Mouse (Mus musculus) embryonic facial prominence, embryonic 15.5 days (tissue): ENCODE measurements around the gene Zfp536. TPM values are rescaled to one million over a fixed set of nuclear protein-coding genes. Genes with fewer than 3 reads are reported as not detected.

Source experiments
- ATAC-seq: fragments of 200-750 bp; cut with Nextera tagmentation; 2 replicates; pipeline ENCODE4 v1.8.0; 2017; ENCODE audit warnings: low read depth, moderate TSS enrichment; ENCODE audit not compliant: insufficient number of reproducible peaks, low FRiP score, low TSS enrichment
- H3K27ac ChIP-seq: fragments of 300-500 bp; sonication (generic); replicated peaks from 2 replicates; pipeline ENCODE4 v1.5.1; 2015; ENCODE audit warnings: mild to moderate bottlenecking, inconsistent platforms
- H3K27me3 ChIP-seq: fragments of 300-500 bp; sonication (generic); 2 replicates; pipeline ENCODE4 v1.6.1; 2015; ENCODE audit warnings: inconsistent platforms
- H3K36me3 ChIP-seq: fragments of 300-500 bp; sonication (generic); 2 replicates; pipeline ENCODE4 v1.6.1; 2015; ENCODE audit warnings: mild to moderate bottlenecking, inconsistent platforms
- H3K4me1 ChIP-seq: fragments of 300-500 bp; sonication (generic); 2 replicates; pipeline ENCODE4 v1.6.1; 2015; ENCODE audit warnings: inconsistent platforms
- H3K4me2 ChIP-seq: fragments of 300-500 bp; sonication (generic); replicated peaks from 2 replicates; pipeline ENCODE4 v1.6.1; 2015; ENCODE audit warnings: mild to moderate bottlenecking, inconsistent platforms
- H3K4me3 ChIP-seq: fragments of 300-500 bp; sonication (generic); replicated peaks from 2 replicates; pipeline ENCODE4 v1.5.1; 2015; ENCODE audit warnings: mild to moderate bottlenecking, inconsistent platforms
- H3K9ac ChIP-seq: fragments of 300-500 bp; sonication (generic); 2 replicates; pipeline ENCODE4 v1.6.1; 2015; ENCODE audit warnings: inconsistent platforms
- H3K9me3 ChIP-seq: fragments of 300-500 bp; sonication (generic); replicated peaks from 2 replicates; pipeline ENCODE4 v1.6.1; 2016; ENCODE audit warnings: inconsistent platforms
- WGBS: fragments of 180-500 bp; shearing (Covaris S2); methylation state at CpG from one replicate; pipeline ENCODE4 v1.1.7; 2015; 5-methylcytosine and 5-hydroxymethylcytosine counted together
- polyA plus RNA-seq: library from polyadenylated mRNA; unstranded; fragments of >200 nt; fragmentation: Nextera tagmentation; extraction: Ambion mirVana; gene quantifications from 2 replicates; pipeline ENCODE4 v1.2.1, GENCODE M21; 2015

The Zfp536 gene
- polyA plus RNA-seq, 1 experiment from 2014 or later = 6.6 TPM

DNA sequence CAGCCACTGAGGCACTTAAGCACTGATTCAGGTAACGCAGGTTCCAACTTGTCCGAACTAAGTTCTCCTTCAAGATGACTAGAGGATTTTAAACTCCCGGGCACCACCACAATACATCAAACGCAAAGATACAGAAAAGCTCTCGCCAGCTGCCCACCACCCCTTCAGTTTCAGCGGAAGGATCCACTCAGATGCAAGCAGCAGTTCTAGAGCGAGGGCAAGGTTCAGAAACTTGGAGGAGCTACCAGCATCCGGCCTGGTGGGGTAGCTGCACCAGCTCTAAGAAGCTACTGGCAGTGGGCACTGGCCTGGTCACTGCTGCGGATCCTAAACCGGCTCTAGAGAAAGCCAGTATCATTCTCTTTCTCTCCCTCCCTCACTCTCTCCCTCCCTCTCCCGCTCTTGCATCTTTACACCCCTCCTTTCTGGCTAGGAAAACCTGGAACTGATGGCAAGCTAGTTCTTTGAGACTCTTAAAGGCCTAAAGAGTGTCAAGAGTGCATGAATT is 1.1 kb upstream of the Zfp536 start:
- ATAC-seq = no peak
- Histone ChIP-seq H3K4me1 (peaks cover 35% of the 10 kb centered on the region), H3K36me3 (no peaks in the 10 kb centered on the region), H3K27ac (no peak overlapping the region), H3K4me2 (no peak overlapping the region), H3K9ac (no peak overlapping the region), H3K4me3 (no peak overlapping the region), H3K27me3 (peaks cover 61% of the 10 kb centered on the region), H3K9me3 (no peaks in the 10 kb centered on the region)
- WGBS = 38% methylated on average over 11 of the region's 11 CpGs

DNA sequence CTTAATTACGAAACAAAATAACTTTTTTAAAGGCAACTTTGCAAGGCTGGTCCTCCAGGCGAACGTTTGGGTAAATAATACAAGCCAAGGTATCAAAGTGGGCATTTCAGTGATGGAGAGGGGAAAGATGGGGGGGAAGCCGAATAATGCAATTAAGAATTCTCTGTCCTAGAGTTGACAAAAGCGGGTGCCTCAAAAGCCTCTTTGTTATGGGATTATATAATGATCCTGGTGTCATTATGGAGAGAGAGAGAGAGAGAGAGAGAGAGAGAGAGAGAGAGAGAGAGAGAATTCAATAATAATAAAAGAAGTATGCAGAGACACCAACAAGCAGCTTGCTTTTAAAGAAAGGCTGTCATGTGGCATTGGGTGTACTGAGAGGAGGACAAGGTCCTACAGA is 465 bp upstream of the Zfp536 start:
- WGBS = 17% methylated on average over 5 of the region's 5 CpGs
- 0 out of 2 replicates have a peak overlapping the region, but pooled peaks have one; percentile 55 for H3K4me3 ChIP-seq

DNA sequence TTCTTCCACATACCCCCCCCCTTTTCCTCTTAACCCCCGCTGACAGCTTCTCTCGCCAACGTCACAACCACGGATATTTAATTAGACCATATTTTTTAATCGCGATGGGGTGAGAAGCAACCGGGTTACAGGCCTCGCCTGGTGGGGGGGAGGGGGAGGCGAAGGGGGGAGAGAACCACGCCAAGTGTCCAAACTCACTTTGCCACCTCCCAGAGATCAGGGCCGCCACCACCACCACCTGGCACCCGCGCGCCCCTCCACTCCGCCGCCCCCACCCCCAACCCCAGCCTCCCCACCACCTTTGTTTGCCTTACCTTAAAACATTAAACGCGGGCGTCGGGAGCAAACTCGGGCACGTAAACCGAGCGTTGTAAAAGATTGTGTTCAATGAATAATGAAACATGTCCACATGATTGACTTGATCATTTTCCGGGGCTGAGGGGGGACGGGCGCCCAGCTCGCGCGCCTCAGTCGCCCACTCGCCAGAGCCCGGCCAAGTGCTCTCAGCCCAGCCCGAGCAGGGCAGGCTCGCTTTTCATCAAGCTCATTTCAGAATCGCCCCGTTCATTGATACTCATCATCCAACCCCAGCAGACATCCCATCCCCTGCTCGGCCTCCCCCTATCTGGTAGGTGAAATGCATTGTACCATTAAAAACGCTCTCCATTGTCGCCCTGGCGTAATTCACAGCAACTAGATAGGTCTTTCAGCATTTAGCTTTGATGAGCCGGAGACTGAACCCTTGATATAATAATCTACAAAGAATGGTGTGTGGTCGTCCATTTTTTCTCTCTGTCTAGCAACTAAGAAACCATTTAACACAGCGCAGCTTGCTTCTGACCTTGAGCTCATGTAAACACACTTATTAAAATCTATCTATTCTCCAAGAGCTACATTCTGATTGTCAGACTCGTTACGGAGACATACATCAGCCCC is 797 bp downstream of the Zfp536 start:
- H3K36me3 ChIP-seq = no peaks in the 10 kb centered on the region
- WGBS = under 1% methylated on average over 46 of the region's 46 CpGs

More for the DNA sequence above, 465 bp upstream of the Zfp536 start:
- Histone ChIP-seq H3K36me3 (no peaks in the 10 kb centered on the region), H3K9ac (no peak overlapping the region), H3K27me3 (peaks cover 67% of the 10 kb centered on the region), H3K27ac (no peak overlapping the region), H3K4me1 (peaks cover 41% of the 10 kb centered on the region), H3K4me2 (no peak overlapping the region), H3K9me3 (no peaks in the 10 kb centered on the region)
- no peak for ATAC-seq

DNA sequence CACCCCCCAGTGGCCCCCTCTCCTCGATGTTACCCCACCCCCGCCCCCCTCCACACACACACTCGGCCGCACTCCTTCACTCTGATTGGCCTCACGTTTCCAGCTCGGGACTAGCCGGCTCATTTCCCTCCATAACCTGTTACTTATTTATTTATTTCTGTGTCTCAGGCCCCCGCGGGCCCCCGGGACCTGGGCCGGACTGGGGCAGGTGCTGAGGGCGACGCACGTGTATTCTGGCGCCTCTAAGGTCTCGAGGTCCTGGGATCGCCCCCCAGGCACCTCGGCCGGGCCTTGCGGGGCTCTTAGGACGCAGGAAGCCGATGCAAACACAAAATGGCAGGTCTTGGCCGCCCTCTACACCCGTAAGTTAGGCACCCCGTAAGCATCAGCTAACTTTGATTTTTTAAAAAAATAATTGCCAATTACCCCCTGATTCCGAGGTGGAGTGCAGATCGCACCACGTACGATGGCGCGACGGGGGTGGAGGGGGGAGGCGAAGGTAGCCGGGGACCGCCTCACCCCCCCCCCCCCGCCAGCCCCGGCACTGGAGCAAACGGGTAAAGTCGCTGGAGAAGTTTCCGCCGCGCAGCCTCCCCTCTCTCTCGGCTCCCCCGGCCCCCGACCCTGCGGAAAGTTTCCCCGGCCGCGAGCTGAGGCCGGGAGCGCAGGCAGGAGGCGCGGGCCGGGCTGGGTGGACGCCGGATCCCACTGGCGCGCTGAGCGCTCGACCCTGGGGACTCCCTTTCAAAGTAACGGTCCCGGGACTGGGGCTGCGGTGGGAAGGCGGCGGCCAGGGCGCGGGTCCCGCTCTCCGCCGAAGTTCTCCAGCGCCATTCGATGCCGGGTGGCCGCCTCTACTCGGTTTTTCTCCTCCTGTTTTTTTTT is 1.7 kb downstream of the Zfp536 start:
- Histone ChIP-seq H3K36me3 (no peaks in the 10 kb centered on the region), H3K9ac (peak overlapping the region; percentile 39), H3K9me3 (no peaks in the 10 kb centered on the region), H3K4me3 (peak overlapping the region; percentile 55), H3K27ac (no peak overlapping the region; the same call in 1 of the 2 replicates), H3K4me1 (peaks cover 46% of the 10 kb centered on the region), H3K27me3 (peaks cover 85% of the 10 kb centered on the region), H3K4me2 (peak overlapping the region; percentile 98)
- peak; percentile 13; the same call in 1 of the 2 replicates for ATAC-seq
- WGBS = under 1% methylated on average over 73 of the region's 75 CpGs

More for the DNA sequence above, 797 bp downstream of the Zfp536 start:
- H3K27me3 ChIP-seq = peaks cover 79% of the 10 kb centered on the region
- peaks cover 46% of the 10 kb centered on the region for H3K4me1 ChIP-seq
- H3K9me3 ChIP-seq = no peaks in the 10 kb centered on the region
- no peak overlapping the region for H3K27ac ChIP-seq
- peak overlapping the region; percentile 55 for H3K4me3 ChIP-seq
- ATAC-seq = no peak
- peak overlapping the region; percentile 98 for H3K4me2 ChIP-seq
- 0 out of 2 replicates have a peak overlapping the region, but pooled peaks have one; percentile 39 for H3K9ac ChIP-seq

DNA sequence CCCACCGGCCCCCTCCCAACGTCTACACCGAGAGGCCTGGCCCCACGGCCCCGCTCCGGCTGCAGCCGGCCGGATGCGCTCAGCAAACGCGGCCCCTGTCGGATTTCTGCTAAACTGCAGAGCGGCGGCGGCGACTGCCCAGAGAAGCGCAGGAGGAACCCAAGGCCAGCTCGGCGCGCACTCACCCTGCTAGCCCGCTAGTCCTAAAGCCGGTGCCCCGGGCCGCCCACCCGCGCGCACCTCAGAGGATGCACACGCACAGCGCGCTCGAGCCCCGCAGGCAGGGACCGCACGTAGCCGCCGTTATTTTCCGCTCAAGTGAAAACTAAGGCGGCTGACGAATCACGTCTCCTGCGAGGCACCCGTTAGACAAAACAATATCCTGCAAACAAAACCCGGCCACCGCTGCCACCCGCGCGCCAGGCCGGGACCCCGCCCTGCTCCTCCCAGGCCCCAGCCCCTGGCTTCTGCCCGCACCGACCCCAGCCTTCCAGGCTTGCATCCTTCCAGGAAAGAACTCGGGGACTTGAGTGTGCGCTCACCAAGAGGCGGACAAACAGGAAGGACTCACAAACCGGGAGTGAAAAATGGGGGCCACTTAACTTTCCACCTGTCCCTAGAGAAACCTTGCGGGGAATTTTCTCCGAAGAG is 2.9 kb downstream of the Zfp536 start:
- no peaks in the 10 kb centered on the region for H3K36me3 ChIP-seq
- H3K4me2 ChIP-seq = peak overlapping the region; percentile 98
- peaks cover 46% of the 10 kb centered on the region for H3K4me1 ChIP-seq
- H3K9me3 ChIP-seq = no peaks in the 10 kb centered on the region
- peaks cover 88% of the 10 kb centered on the region for H3K27me3 ChIP-seq
- H3K27ac ChIP-seq = peak overlapping the region; percentile 48; the same call in 1 of the 2 replicates
- peak overlapping the region; percentile 37 for H3K9ac ChIP-seq
- WGBS = under 1% methylated on average over 57 of the region's 57 CpGs
- peak overlapping the region; percentile 55 for H3K4me3 ChIP-seq
- ATAC-seq = peak; percentile 78

DNA sequence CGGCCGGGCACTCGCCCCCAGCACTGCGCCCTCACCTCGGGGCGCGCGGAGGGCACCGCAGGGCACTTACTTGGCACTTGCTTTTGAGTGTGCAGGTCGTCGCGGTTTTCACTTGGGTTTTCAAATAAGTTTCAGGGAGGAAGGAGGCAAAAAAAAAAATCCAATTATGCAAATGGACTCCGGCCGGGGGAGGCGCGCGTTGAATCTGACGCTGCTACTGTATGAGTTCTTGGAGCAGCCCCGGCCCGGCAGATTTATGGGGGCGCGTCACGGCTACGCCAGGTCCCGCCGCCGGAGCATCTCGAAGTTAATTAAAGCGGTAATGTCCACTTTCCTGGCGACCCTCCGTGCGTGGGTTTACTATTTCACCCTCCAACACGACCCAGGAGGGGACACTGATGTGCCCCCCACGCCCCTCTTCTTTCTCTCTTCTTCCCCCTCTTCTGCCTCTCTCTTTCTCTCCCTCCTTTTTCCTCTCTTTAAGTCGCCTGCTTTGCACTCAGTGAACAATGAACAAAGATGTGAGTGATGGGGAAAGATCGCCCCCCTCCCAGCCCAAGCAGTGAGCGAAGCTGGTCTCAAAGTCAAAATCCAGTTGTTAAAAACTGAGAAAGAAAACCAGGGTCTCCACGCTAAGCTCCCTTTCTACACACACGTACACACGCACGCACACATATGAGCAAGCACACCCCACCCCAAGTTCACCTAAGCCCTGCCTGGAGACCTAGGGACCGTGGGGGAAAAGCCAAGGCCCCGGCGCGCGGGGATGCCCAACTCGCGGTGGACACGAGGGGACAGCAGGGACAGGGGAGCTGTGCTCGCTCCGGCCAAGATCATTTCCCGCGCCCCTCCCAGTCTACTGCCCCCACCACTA is 3.7 kb downstream of the Zfp536 start:
- Histone ChIP-seq H3K27me3 (peaks cover 87% of the 10 kb centered on the region), H3K9me3 (no peaks in the 10 kb centered on the region)
- 0 out of 2 replicates have a peak, but pooled peaks have one; percentile 31 for ATAC-seq

DNA sequence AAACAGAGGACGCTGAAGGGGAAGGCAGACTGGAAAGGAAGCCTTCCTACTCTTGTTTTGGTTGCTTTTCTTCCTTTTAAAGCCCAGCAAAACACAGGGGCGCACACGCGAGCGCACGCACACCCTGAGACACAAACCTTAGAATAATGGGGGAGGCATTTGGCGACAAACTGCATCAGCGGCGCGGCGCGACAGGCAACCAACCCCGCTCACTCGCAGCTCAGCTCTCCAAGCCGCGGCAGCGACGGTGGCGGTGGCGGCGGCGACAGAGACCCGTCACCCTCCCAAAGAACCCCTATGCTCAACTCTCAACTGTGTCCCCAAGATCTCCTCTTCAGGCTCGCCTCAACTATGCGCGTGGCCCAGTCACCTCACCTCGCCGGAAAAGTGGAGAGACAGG is 4.4 kb downstream of the Zfp536 start:
- peaks cover 46% of the 10 kb centered on the region for H3K4me1 ChIP-seq
- no peak overlapping the region for H3K27ac ChIP-seq
- peak overlapping the region; percentile 98 for H3K4me2 ChIP-seq
- H3K36me3 ChIP-seq = no peaks in the 10 kb centered on the region
- H3K27me3 ChIP-seq = peaks cover 84% of the 10 kb centered on the region
- no peak for ATAC-seq
- 1% methylated on average over 28 of the region's 28 CpGs for WGBS
- no peaks in the 10 kb centered on the region for H3K9me3 ChIP-seq
- H3K4me3 ChIP-seq = peak overlapping the region; percentile 55
- no peak overlapping the region for H3K9ac ChIP-seq

More for the DNA sequence above, 3.7 kb downstream of the Zfp536 start:
- Histone ChIP-seq H3K27ac (0 out of 2 replicates have a peak overlapping the region, but pooled peaks have one; percentile 48), H3K36me3 (no peaks in the 10 kb centered on the region), H3K4me1 (peaks cover 46% of the 10 kb centered on the region), H3K4me2 (peak overlapping the region; percentile 98), H3K9ac (peak overlapping the region; percentile 37), H3K4me3 (peak overlapping the region; percentile 55)
- 2% methylated on average over 51 of the region's 53 CpGs for WGBS

DNA sequence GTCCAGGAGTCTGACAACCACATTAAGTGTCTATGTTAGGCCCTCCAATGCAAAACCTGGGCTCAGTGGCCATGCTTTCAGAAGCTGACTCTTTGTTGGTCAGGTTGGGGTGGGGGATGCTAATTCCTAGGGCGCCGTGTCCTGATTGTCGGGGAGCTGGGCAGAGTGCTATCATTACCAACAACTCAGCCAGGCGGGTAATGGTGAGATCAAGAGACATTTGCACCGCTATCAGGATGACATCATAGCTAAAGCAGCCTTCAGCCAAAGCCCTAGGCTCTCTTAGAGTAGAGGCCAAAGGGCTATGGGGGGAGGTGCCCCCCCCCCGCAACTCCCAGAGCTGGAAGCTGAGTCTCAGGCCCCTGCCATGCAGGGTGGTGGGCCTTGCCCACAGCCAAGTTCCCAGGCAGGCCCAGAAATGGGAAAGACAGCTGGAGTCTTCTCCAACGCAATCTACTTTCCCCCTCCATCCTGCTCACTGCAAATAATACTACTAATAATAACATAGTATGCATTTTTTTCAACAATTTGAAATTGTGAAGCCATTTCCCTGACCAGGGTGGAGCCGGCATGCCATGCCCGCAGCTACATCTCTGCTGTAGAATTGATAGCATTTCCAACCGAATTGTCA is 5.0 kb downstream of the Zfp536 start:
- no peaks in the 10 kb centered on the region for H3K36me3 ChIP-seq
- no peaks in the 10 kb centered on the region for H3K9me3 ChIP-seq
- no peak for ATAC-seq
- H3K9ac ChIP-seq = no peak overlapping the region
- 18% methylated on average over 10 of the region's 10 CpGs for WGBS
- H3K4me3 ChIP-seq = peak overlapping the region; percentile 55
- peaks cover 44% of the 10 kb centered on the region for H3K4me1 ChIP-seq
- H3K4me2 ChIP-seq = peak overlapping the region; percentile 98
- no peak overlapping the region for H3K27ac ChIP-seq
- H3K27me3 ChIP-seq = peaks cover 79% of the 10 kb centered on the region

DNA sequence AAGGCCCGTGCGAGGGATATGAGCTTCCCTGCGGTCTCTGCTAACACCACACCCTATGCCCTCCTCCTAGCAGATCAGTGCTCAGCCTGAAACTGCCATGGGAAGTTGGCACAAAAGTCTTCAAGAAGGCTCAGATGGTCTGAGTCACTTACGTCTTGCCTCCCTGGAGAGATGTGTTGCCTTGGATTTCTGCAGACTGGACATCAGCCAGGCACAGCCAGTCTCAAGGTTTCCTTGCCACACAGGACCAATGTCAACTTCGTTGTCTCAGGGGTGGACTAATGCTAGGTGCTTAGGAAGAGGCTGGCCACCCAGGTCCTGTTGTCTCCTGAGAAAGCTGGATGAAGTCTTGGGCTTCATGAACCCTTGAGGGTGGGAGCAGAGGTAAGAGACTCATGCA is 14.6 kb downstream of the Zfp536 start:
- no peaks in the 10 kb centered on the region for H3K36me3 ChIP-seq
- WGBS = 91% methylated on average over 5 of the region's 5 CpGs
- H3K4me3 ChIP-seq = no peak overlapping the region
- no peak overlapping the region for H3K27ac ChIP-seq
- no peaks in the 10 kb centered on the region for H3K9me3 ChIP-seq
- no peak overlapping the region for H3K9ac ChIP-seq
- no peak overlapping the region for H3K4me2 ChIP-seq
- H3K4me1 ChIP-seq = no peaks in the 10 kb centered on the region
- ATAC-seq = no peak
- H3K27me3 ChIP-seq = no peaks in the 10 kb centered on the region
